Mouse (Mus musculus): ENCODE results near the gene Sorbs1. TPM values are rescaled to one million over a fixed set of nuclear protein-coding genes. Genes with fewer than 3 reads are reported as not detected.
A peak's percentile ranks its signal among the peaks of the same experiment; 100 is the strongest.

Sorbs1 gene
- total RNA-seq, 2 experiments from 2014 or later, result 0.15 to 7.9 TPM

GRCm38 (mm10) chr19:40487561-40487960, 26.0 kb downstream of the Sorbs1 start:
- peak; percentile 42 for ATAC-seq (replicated peaks; ENCODE audit: poor library complexity, severe bottlenecking)

- no peak for ATAC-seq (replicated peaks; ENCODE audit: poor library complexity, severe bottlenecking)
Observed at GRCm38 (mm10) chr19:40481115-40481514, 32.5 kb downstream of the Sorbs1 start.

GRCm38 (mm10) chr19:40478161-40478575, 35.4 kb downstream of the Sorbs1 start:
- ATAC-seq (replicated peaks; ENCODE audit: poor library complexity, severe bottlenecking), result no peak

GRCm38 (mm10) chr19:40477445-40477941, 36.1 kb downstream of the Sorbs1 start:
- ATAC-seq (replicated peaks; ENCODE audit: poor library complexity, severe bottlenecking), result no peak

- ATAC-seq (replicated peaks; ENCODE audit: poor library complexity, severe bottlenecking), result no peak
Observed at GRCm38 (mm10) chr19:40476491-40476890, 37.1 kb downstream of the Sorbs1 start.

GRCm38 (mm10) chr19:40471526-40472245, 41.9 kb downstream of the Sorbs1 start:
- ATAC-seq (replicated peaks; ENCODE audit: poor library complexity, severe bottlenecking), result no peak

GRCm38 (mm10) chr19:40469792-40470191, 43.8 kb downstream of the Sorbs1 start:
- ATAC-seq (replicated peaks; ENCODE audit: poor library complexity, severe bottlenecking), result no peak

- ATAC-seq (replicated peaks; ENCODE audit: poor library complexity, severe bottlenecking), result no peak
Observed at GRCm38 (mm10) chr19:40468308-40468707, 45.3 kb downstream of the Sorbs1 start.

GRCm38 (mm10) chr19:40467810-40468209, 45.8 kb downstream of the Sorbs1 start:
- no peak for ATAC-seq (replicated peaks; ENCODE audit: poor library complexity, severe bottlenecking)

- ATAC-seq (replicated peaks; ENCODE audit: poor library complexity, severe bottlenecking), result no peak
Observed at GRCm38 (mm10) chr19:40465339-40465738, 48.2 kb downstream of the Sorbs1 start.

GRCm38 (mm10) chr19:40464408-40464807, 49.2 kb downstream of the Sorbs1 start:
- ATAC-seq (replicated peaks; ENCODE audit: poor library complexity, severe bottlenecking), result no peak

- ATAC-seq (replicated peaks; ENCODE audit: poor library complexity, severe bottlenecking), result no peak
Observed at GRCm38 (mm10) chr19:40462892-40463291, 50.7 kb downstream of the Sorbs1 start.

GRCm38 (mm10) chr19:40462481-40462880, 51.1 kb downstream of the Sorbs1 start:
- no peak for ATAC-seq (replicated peaks; ENCODE audit: poor library complexity, severe bottlenecking)

GRCm38 (mm10) chr19:40461662-40462061, 51.9 kb downstream of the Sorbs1 start:
- ATAC-seq (replicated peaks; ENCODE audit: poor library complexity, severe bottlenecking), result no peak

- no peak for ATAC-seq (replicated peaks; ENCODE audit: poor library complexity, severe bottlenecking)
Observed at GRCm38 (mm10) chr19:40460854-40461490, 52.6 kb downstream of the Sorbs1 start.

GRCm38 (mm10) chr19:40459338-40459737, 54.2 kb downstream of the Sorbs1 start:
- no peak for ATAC-seq (replicated peaks; ENCODE audit: poor library complexity, severe bottlenecking)

GRCm38 (mm10) chr19:40458806-40459205, 54.8 kb downstream of the Sorbs1 start:
- ATAC-seq (replicated peaks; ENCODE audit: poor library complexity, severe bottlenecking), result no peak

GRCm38 (mm10) chr19:40455248-40455647, 58.3 kb downstream of the Sorbs1 start:
- no peak for ATAC-seq (replicated peaks; ENCODE audit: poor library complexity, severe bottlenecking)

- ATAC-seq (replicated peaks; ENCODE audit: poor library complexity, severe bottlenecking), result no peak
Observed at GRCm38 (mm10) chr19:40454096-40454495, 59.5 kb downstream of the Sorbs1 start.

- no peak for ATAC-seq (replicated peaks; ENCODE audit: poor library complexity, severe bottlenecking)
Observed at GRCm38 (mm10) chr19:40452201-40452600, 61.4 kb downstream of the Sorbs1 start.

GRCm38 (mm10) chr19:40451307-40451706, 62.3 kb downstream of the Sorbs1 start:
- ATAC-seq (replicated peaks; ENCODE audit: poor library complexity, severe bottlenecking), result no peak

- no peak for ATAC-seq (replicated peaks; ENCODE audit: poor library complexity, severe bottlenecking)
Observed at GRCm38 (mm10) chr19:40446525-40446924, 67.1 kb downstream of the Sorbs1 start.

Measured in granulocyte monocyte progenitor cell, adult 5-6 weeks (primary cell).